Mouse (Mus musculus): Measurements from ENCODE around the gene Smad6. TPM values are rescaled to one million over a fixed set of nuclear protein-coding genes. Genes with fewer than 3 reads are reported as not detected.

The Smad6 gene
- polyA plus RNA-seq, 1 experiment = 0.62 TPM

- Histone ChIP-seq H3K4me1 (ENCODE audit: control insufficient read depth) (peaks cover 94% of the 10 kb centered on the region), H3K9me3 (ENCODE audit: control insufficient read depth, low read length) (no peaks in the 10 kb centered on the region), H3K4me3 (replicated peaks) (no peak overlapping the region), H3K36me3 (ENCODE audit: control insufficient read depth) (peaks cover 14% of the 10 kb centered on the region), H3K27me3 (ENCODE audit: control insufficient read depth) (no peaks in the 10 kb centered on the region)
- TF ChIP-seq GATA1 (IDR thresholded peaks at IDR 0.05; ENCODE audit: low read length) (peak; percentile 29; the same call in 1 of the 2 replicates), TAL1 (IDR thresholded peaks at IDR 0.05; ENCODE audit: low read length) (peak; percentile 69)
Measured at GRCm38 (mm10) chr9:64051241-64051640, 29.4 kb upstream of the Smad6 start.

- H3K27me3 ChIP-seq (ENCODE audit: control insufficient read depth) = no peaks in the 10 kb centered on the region
- H3K4me1 ChIP-seq (ENCODE audit: control insufficient read depth) = peaks cover 96% of the 10 kb centered on the region
Measured at GRCm38 (mm10) chr9:64050513-64051065, 28.7 kb upstream of the Smad6 start.

GRCm38 (mm10) chr9:64049471-64050380, 27.9 kb upstream of the Smad6 start:
- no peaks in the 10 kb centered on the region for H3K27me3 ChIP-seq (ENCODE audit: control insufficient read depth)
- peak overlapping the region; percentile 67 for H3K4me3 ChIP-seq (replicated peaks)
- H3K4me1 ChIP-seq (ENCODE audit: control insufficient read depth) = peaks cover 96% of the 10 kb centered on the region
- H3K9me3 ChIP-seq (ENCODE audit: control insufficient read depth, low read length) = no peaks in the 10 kb centered on the region
- H3K36me3 ChIP-seq (ENCODE audit: control insufficient read depth) = peaks cover 15% of the 10 kb centered on the region
- no peak for TF ChIP-seq TAL1 (IDR thresholded peaks at IDR 0.05; ENCODE audit: low read length)
- TF ChIP-seq GATA1 (IDR thresholded peaks at IDR 0.05; ENCODE audit: low read length) = no peak

More at GRCm38 (mm10) chr9:64050513-64051065, 28.7 kb upstream of the Smad6 start:
- peak overlapping the region; percentile 67 for H3K4me3 ChIP-seq (replicated peaks)
- no peaks in the 10 kb centered on the region for H3K9me3 ChIP-seq (ENCODE audit: control insufficient read depth, low read length)
- H3K36me3 ChIP-seq (ENCODE audit: control insufficient read depth) = peaks cover 15% of the 10 kb centered on the region
- TF ChIP-seq TAL1 (IDR thresholded peaks at IDR 0.05; ENCODE audit: low read length) (no peak), GATA1 (IDR thresholded peaks at IDR 0.05; ENCODE audit: low read length) (peak; percentile 50; the same call in 1 of the 2 replicates)

GRCm38 (mm10) chr9:64045117-64045890, 23.4 kb upstream of the Smad6 start:
- Histone ChIP-seq H3K4me1 (ENCODE audit: control insufficient read depth) (peaks cover 99% of the 10 kb centered on the region), H3K36me3 (ENCODE audit: control insufficient read depth) (peaks cover 23% of the 10 kb centered on the region), H3K4me3 (replicated peaks) (peak overlapping the region; percentile 64), H3K27me3 (ENCODE audit: control insufficient read depth) (no peaks in the 10 kb centered on the region), H3K9me3 (ENCODE audit: control insufficient read depth, low read length) (no peaks in the 10 kb centered on the region)
- peak; percentile 99 for TF ChIP-seq TAL1 (IDR thresholded peaks at IDR 0.05; ENCODE audit: low read length)
- peak; percentile 98 for TF ChIP-seq GATA1 (IDR thresholded peaks at IDR 0.05; ENCODE audit: low read length)

GRCm38 (mm10) chr9:64044343-64044742, 22.5 kb upstream of the Smad6 start:
- H3K9me3 ChIP-seq (ENCODE audit: control insufficient read depth, low read length) = no peaks in the 10 kb centered on the region
- no peaks in the 10 kb centered on the region for H3K27me3 ChIP-seq (ENCODE audit: control insufficient read depth)
- peaks cover 23% of the 10 kb centered on the region for H3K36me3 ChIP-seq (ENCODE audit: control insufficient read depth)
- H3K4me1 ChIP-seq (ENCODE audit: control insufficient read depth) = peaks cover 99% of the 10 kb centered on the region
- H3K4me3 ChIP-seq (replicated peaks) = peak overlapping the region; percentile 64
- TF ChIP-seq GATA1 (IDR thresholded peaks at IDR 0.05; ENCODE audit: low read length) (no peak), TAL1 (IDR thresholded peaks at IDR 0.05; ENCODE audit: low read length) (no peak)

- peaks cover 91% of the 10 kb centered on the region for H3K4me1 ChIP-seq (ENCODE audit: control insufficient read depth)
- no peaks in the 10 kb centered on the region for H3K27me3 ChIP-seq (ENCODE audit: control insufficient read depth)
- no peak overlapping the region for H3K4me3 ChIP-seq (replicated peaks)
- H3K36me3 ChIP-seq (ENCODE audit: control insufficient read depth) = peaks cover 21% of the 10 kb centered on the region
- TF ChIP-seq GATA1 (IDR thresholded peaks at IDR 0.05; ENCODE audit: low read length) (no peak), TAL1 (IDR thresholded peaks at IDR 0.05; ENCODE audit: low read length) (no peak)
- H3K9me3 ChIP-seq (ENCODE audit: control insufficient read depth, low read length) = no peaks in the 10 kb centered on the region
Measured at GRCm38 (mm10) chr9:64042911-64043310, 21.1 kb upstream of the Smad6 start.

- peaks cover 19% of the 10 kb centered on the region for H3K36me3 ChIP-seq (ENCODE audit: control insufficient read depth)
- peaks cover 85% of the 10 kb centered on the region for H3K4me1 ChIP-seq (ENCODE audit: control insufficient read depth)
- H3K27me3 ChIP-seq (ENCODE audit: control insufficient read depth) = no peaks in the 10 kb centered on the region
- TF ChIP-seq TAL1 (IDR thresholded peaks at IDR 0.05; ENCODE audit: low read length) = no peak
- TF ChIP-seq GATA1 (IDR thresholded peaks at IDR 0.05; ENCODE audit: low read length) = no peak
- no peak overlapping the region for H3K4me3 ChIP-seq (replicated peaks)
- H3K9me3 ChIP-seq (ENCODE audit: control insufficient read depth, low read length) = no peaks in the 10 kb centered on the region
Measured at GRCm38 (mm10) chr9:64042216-64042615, 20.4 kb upstream of the Smad6 start.

GRCm38 (mm10) chr9:64029908-64030631, 8.2 kb upstream of the Smad6 start:
- Histone ChIP-seq H3K27me3 (ENCODE audit: control insufficient read depth) (no peaks in the 10 kb centered on the region), H3K4me1 (ENCODE audit: control insufficient read depth) (peaks cover 76% of the 10 kb centered on the region), H3K36me3 (ENCODE audit: control insufficient read depth) (no peaks in the 10 kb centered on the region; the same call in 1 of the 2 replicates), H3K4me3 (replicated peaks) (no peak overlapping the region), H3K9me3 (ENCODE audit: control insufficient read depth, low read length) (no peaks in the 10 kb centered on the region)
- TF ChIP-seq GATA1 (IDR thresholded peaks at IDR 0.05; ENCODE audit: low read length) = no peak
- no peak for TF ChIP-seq TAL1 (IDR thresholded peaks at IDR 0.05; ENCODE audit: low read length)

Measured in erythroblast, embryonic 14.5 days (primary cell).